ENCODE assay signal across 13 mouse cellular contexts in the genomic region with DNA sequence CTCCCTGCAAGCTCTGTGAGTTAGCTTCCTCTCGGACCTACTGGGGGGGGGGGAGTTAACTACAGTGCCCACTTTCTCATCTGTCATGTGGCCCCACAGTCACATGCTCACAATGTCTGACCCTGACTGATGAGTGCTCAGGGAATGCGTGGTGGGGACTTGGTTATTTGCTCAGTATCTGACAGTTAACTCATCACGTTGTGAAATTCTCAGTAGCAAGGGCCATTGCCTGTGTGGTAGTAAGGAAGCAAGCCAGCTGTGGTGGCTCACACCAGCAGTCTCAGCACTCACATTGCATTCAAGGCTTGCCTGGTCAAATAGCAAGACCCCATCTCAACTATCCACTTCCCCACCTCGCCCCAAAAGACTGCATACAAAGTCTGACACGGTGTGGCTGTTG.
"Had no signal": no experiment of that assay in that cellular context is flagged by ENCODE, and none has a peak within 500 bp of the region (broad histone marks: within the 10 kb centered on the region; RNA-seq: fewer than 3 reads in every experiment).

No protein-coding gene starts in this region.

- DNase-seq: kidney, adult 2 months; kidney, postnatal 36 days; layer of hippocampus, adult 9-11 months; layer of hippocampus, postnatal 36 days; lung, adult 18-20 months; lung, postnatal 4 days; retina, postnatal 1 day had no signal

- H3K27me3 ChIP-seq: limb, embryonic 15.5 days; midbrain, embryonic 12.5 days; neural tube, embryonic 13.5 days had no signal

- H3K4me3 ChIP-seq: limb, embryonic 15.5 days; midbrain, embryonic 12.5 days; neural tube, embryonic 13.5 days had no signal

- H3K4me1 ChIP-seq: limb, embryonic 15.5 days; midbrain, embryonic 12.5 days; neural tube, embryonic 13.5 days had no signal

- H3K9me3 ChIP-seq: limb, embryonic 15.5 days; midbrain, embryonic 12.5 days; neural tube, embryonic 13.5 days had no signal

- ATAC-seq: intestine, embryonic 16.5 days; midbrain, embryonic 16.5 days had no signal

- H3K4me2 ChIP-seq: limb, embryonic 15.5 days; midbrain, embryonic 12.5 days; neural tube, embryonic 13.5 days had no signal

- H3K9ac ChIP-seq: limb, embryonic 15.5 days; midbrain, embryonic 12.5 days; neural tube, embryonic 13.5 days had no signal

- H3K27ac ChIP-seq: kidney, postnatal 0 days; limb, embryonic 15.5 days; midbrain, embryonic 12.5 days; neural tube, embryonic 13.5 days had no signal
